Mouse (Mus musculus): ENCODE measurements around the gene Usp5.

DNA sequence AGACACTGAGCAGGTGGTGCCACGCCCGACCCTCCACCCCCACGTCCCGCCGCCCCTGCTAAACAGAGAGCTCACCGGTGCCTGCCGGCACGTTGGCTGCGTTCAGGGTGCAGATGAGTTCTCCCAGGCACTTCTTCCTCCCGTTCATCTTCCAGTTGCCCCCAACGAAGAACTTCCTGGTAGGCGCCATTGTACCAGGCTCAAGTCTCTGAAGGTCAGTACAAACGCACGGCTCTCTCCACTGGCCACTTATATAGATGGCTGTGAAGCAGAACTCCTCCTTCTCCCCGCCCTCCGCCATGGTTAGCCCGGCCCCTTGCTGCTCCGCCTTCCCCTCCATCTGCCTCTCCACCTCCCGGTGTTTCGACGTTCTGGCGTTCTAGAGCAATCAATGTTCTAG lies 15.4 kb downstream of the Usp5 start, which contains the start of gene Tpi1:
- TF ChIP-seq CEBPB (IDR thresholded peaks at IDR 0.05; ENCODE audit: low read depth) (no peak), CTCF (IDR thresholded peaks at IDR 0.05; ENCODE audit: control insufficient read depth, insufficient read depth, insufficient read length) (no peak), USF1 (IDR thresholded peaks at IDR 0.05; ENCODE audit: low read depth) (no peak)

Measured in C2C12 (cell line).